Mouse (Mus musculus) embryonic fibroblast, embryonic 13.5 days (primary cell): ENCODE data around the gene Mrap.

Experiments
- CTCF ChIP-seq: IDR thresholded peaks from 2 replicates; pipeline ENCODE4 v1.5.1; 2011; ENCODE audit warnings: mild to moderate bottlenecking, control low read depth, low read length, moderate library complexity, borderline replicate concordance; ENCODE audit not compliant: insufficient read depth
- POLR2A ChIP-seq: IDR thresholded peaks from 2 replicates; pipeline ENCODE4 v1.6.1; 2011; ENCODE audit warnings: low read depth, mild to moderate bottlenecking, control low read depth, low read length, moderate library complexity

DNA sequence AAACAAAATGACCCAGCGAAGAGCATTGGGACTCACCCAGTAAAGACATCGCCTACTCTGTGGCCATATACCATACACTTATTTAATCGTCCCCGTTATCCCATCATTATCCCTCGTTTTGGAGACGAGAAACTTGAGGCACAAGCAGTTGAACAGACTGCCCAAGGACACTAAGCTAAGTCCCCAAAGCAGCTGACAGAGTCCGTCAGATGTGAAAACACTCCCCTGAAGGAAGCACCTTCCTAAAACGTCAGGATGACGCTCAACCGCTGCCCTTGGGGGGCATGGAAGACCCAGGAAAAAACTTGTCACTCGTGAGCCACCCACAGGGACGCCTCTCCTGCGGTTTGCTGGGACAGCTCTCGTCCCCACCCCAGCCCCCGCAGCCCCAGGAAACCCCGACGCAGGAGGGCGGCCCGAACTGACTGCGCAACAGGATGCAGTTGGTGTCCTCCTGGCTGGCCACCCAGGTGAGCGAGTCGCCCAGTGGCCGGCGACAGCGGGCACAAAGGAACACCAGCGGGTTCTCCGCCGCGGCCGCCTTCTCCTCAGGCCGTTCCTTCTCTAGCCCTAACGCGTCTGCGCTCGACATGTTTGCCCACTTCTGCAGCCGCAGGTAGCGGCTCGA, 11.3 kb upstream of the Mrap start:
- TF ChIP-seq CTCF = no peak
- no peak for TF ChIP-seq POLR2A
